Mouse (Mus musculus): Measurements from ENCODE around the gene Rala. TPM values are rescaled to one million over a fixed set of nuclear protein-coding genes. Genes with fewer than 3 reads are reported as not detected.

The Rala gene
- 9.0 and 14.1 TPM in 2 replicates for polyA plus RNA-seq (2012; rRNA removed)

GRCm38 (mm10) chr13:17944078-17944917 lies at the start of gene Rala:
Gene Rala (minus strand): TSS chr13:17944239.
- Histone ChIP-seq H3K4me3 (ENCODE audit: low read depth, low read length) (peak within 1 kb of the TSS; percentile 75), H3K36me3 (ENCODE audit: control insufficient read depth, insufficient read depth, low read length) (no peaks in the 10 kb centered on the region; the same call in 1 of the 2 replicates), H3K27ac (ENCODE audit: insufficient read depth, low read depth, low read length) (peak within 1 kb of the TSS; percentile 99), H3K4me1 (ENCODE audit: control insufficient read depth, insufficient read depth, insufficient read length, low read length) (peaks cover 2% of the 10 kb centered on the region; the same call in 1 of the 2 replicates), H3K27me3 (ENCODE audit: control insufficient read depth, insufficient read depth, low read length) (no peaks in the 10 kb centered on the region)
- TF ChIP-seq CTCF (IDR thresholded peaks at IDR 0.05; ENCODE audit: extremely low read depth, insufficient read length, insufficient replicate concordance, low read depth, low read length) (no peak), POLR2A (IDR thresholded peaks at IDR 0.05; ENCODE audit: low read depth, low read length) (peak; percentile 93)
- 5% methylated on average over 69 of the region's 69 CpGs for WGBS

GRCm38 (mm10) chr13:17993515-17993847 lies 49.4 kb upstream of the Rala start:
- no peak for TF ChIP-seq POLR2A (IDR thresholded peaks at IDR 0.05; ENCODE audit: low read depth, low read length)
- no peak for TF ChIP-seq CTCF (IDR thresholded peaks at IDR 0.05; ENCODE audit: extremely low read depth, insufficient read length, insufficient replicate concordance, low read depth, low read length)
- Histone ChIP-seq H3K4me1 (ENCODE audit: control insufficient read depth, insufficient read depth, insufficient read length, low read length) (no peaks in the 10 kb centered on the region), H3K27ac (ENCODE audit: insufficient read depth, low read depth, low read length) (no peak overlapping the region), H3K27me3 (ENCODE audit: control insufficient read depth, insufficient read depth, low read length) (no peaks in the 10 kb centered on the region), H3K4me3 (ENCODE audit: low read depth, low read length) (peak overlapping the region; percentile 81), H3K36me3 (ENCODE audit: control insufficient read depth, insufficient read depth, low read length) (0 out of 2 replicates have a peak, but pooled peaks cover 1% of the 10 kb centered on the region)
- WGBS: 28% methylated on average over 7 of the region's 7 CpGs

GRCm38 (mm10) chr13:17992697-17993514 lies 48.9 kb upstream of the Rala start, which contains the start of gene Yae1d1:
Gene Yae1d1 (minus strand): TSS chr13:17993349.
- WGBS: under 1% methylated on average over 54 of the region's 54 CpGs
- peak; percentile 67 for TF ChIP-seq POLR2A (IDR thresholded peaks at IDR 0.05; ENCODE audit: low read depth, low read length)
- TF ChIP-seq CTCF (IDR thresholded peaks at IDR 0.05; ENCODE audit: extremely low read depth, insufficient read length, insufficient replicate concordance, low read depth, low read length): peak; percentile 33; the same call in 1 of the 2 replicates
- H3K36me3 ChIP-seq (ENCODE audit: control insufficient read depth, insufficient read depth, low read length): 0 out of 2 replicates have a peak, but pooled peaks cover 1% of the 10 kb centered on the region
- H3K4me1 ChIP-seq (ENCODE audit: control insufficient read depth, insufficient read depth, insufficient read length, low read length): no peaks in the 10 kb centered on the region
- peak within 1 kb of the TSS; percentile 29 for H3K27ac ChIP-seq (ENCODE audit: insufficient read depth, low read depth, low read length)
- peak within 1 kb of the TSS; percentile 81 for H3K4me3 ChIP-seq (ENCODE audit: low read depth, low read length)
- no peaks in the 10 kb centered on the region for H3K27me3 ChIP-seq (ENCODE audit: control insufficient read depth, insufficient read depth, low read length)

GRCm38 (mm10) chr13:17992009-17992408 lies 48.0 kb upstream of the Rala start:
- WGBS: 55% methylated on average over 4 of the region's 4 CpGs
- Histone ChIP-seq H3K27ac (ENCODE audit: insufficient read depth, low read depth, low read length) (no peak overlapping the region), H3K4me1 (ENCODE audit: control insufficient read depth, insufficient read depth, insufficient read length, low read length) (no peaks in the 10 kb centered on the region), H3K27me3 (ENCODE audit: control insufficient read depth, insufficient read depth, low read length) (no peaks in the 10 kb centered on the region), H3K36me3 (ENCODE audit: control insufficient read depth, insufficient read depth, low read length) (peaks cover 7% of the 10 kb centered on the region; the same call in 1 of the 2 replicates), H3K4me3 (ENCODE audit: low read depth, low read length) (no peak overlapping the region)
- TF ChIP-seq CTCF (IDR thresholded peaks at IDR 0.05; ENCODE audit: extremely low read depth, insufficient read length, insufficient replicate concordance, low read depth, low read length): no peak
- TF ChIP-seq POLR2A (IDR thresholded peaks at IDR 0.05; ENCODE audit: low read depth, low read length): no peak

GRCm38 (mm10) chr13:17983194-17983593 lies 39.2 kb upstream of the Rala start:
- peak; percentile 77; the same call in 1 of the 2 replicates for TF ChIP-seq CTCF (IDR thresholded peaks at IDR 0.05; ENCODE audit: extremely low read depth, insufficient read length, insufficient replicate concordance, low read depth, low read length)
- TF ChIP-seq POLR2A (IDR thresholded peaks at IDR 0.05; ENCODE audit: low read depth, low read length): no peak
- Histone ChIP-seq H3K27ac (ENCODE audit: insufficient read depth, low read depth, low read length) (no peak overlapping the region), H3K27me3 (ENCODE audit: control insufficient read depth, insufficient read depth, low read length) (no peaks in the 10 kb centered on the region), H3K4me1 (ENCODE audit: control insufficient read depth, insufficient read depth, insufficient read length, low read length) (no peaks in the 10 kb centered on the region), H3K36me3 (ENCODE audit: control insufficient read depth, insufficient read depth, low read length) (peaks cover 26% of the 10 kb centered on the region), H3K4me3 (ENCODE audit: low read depth, low read length) (no peak overlapping the region)
- 23% methylated on average over 4 of the region's 4 CpGs for WGBS

- H3K4me1 ChIP-seq (ENCODE audit: control insufficient read depth, insufficient read depth, insufficient read length, low read length): no peaks in the 10 kb centered on the region
- TF ChIP-seq POLR2A (IDR thresholded peaks at IDR 0.05; ENCODE audit: low read depth, low read length) (no peak), CTCF (IDR thresholded peaks at IDR 0.05; ENCODE audit: extremely low read depth, insufficient read length, insufficient replicate concordance, low read depth, low read length) (no peak)
- WGBS: 84% methylated on average over 5 of the region's 5 CpGs
These were observed 38.6 kb upstream of the Rala start for GRCm38 (mm10) chr13:17982634-17983033.

More at GRCm38 (mm10) chr13:17982634-17983033, 38.6 kb upstream of the Rala start:
- Histone ChIP-seq H3K36me3 (ENCODE audit: control insufficient read depth, insufficient read depth, low read length) (peaks cover 24% of the 10 kb centered on the region), H3K27me3 (ENCODE audit: control insufficient read depth, insufficient read depth, low read length) (no peaks in the 10 kb centered on the region), H3K4me3 (ENCODE audit: low read depth, low read length) (no peak overlapping the region), H3K27ac (ENCODE audit: insufficient read depth, low read depth, low read length) (no peak overlapping the region)

Measured in small intestine, adult 2 months (tissue).